Mouse (Mus musculus) heart, embryonic 16.5 days (tissue): Measurements from ENCODE around the gene Mrpl47. TPM values are rescaled to one million over a fixed set of nuclear protein-coding genes. Genes with fewer than 3 reads are reported as not detected.
"Not testable (repeated sequence)": the region's sequence is repeated elsewhere in the genome, so short reads cannot be mapped to it uniquely, and the experiment has no call there.

Experiments
- ATAC-seq: fragments of 200-750 bp; cut with Nextera tagmentation; replicated peaks from 2 replicates; pipeline ENCODE4 v1.8.0; 2017; ENCODE audit warnings: moderate number of reproducible peaks; ENCODE audit not compliant: insufficient read depth, low FRiP score; ENCODE audit errors: extremely low read depth
- H3K27ac ChIP-seq: fragments of 300-500 bp; sonication (generic); 2 replicates; pipeline ENCODE4 v1.5.1; 2014; ENCODE audit warnings: mild to moderate bottlenecking, low read length, control low read depth, moderate library complexity
- H3K27me3 ChIP-seq: fragments of 300-500 bp; sonication (generic); 2 replicates; pipeline ENCODE4 v1.6.1; 2014; ENCODE audit warnings: low read length, mixed read lengths; ENCODE audit not compliant: control insufficient read depth, insufficient read depth
- H3K36me3 ChIP-seq: fragments of 300-500 bp; sonication (generic); 2 replicates; pipeline ENCODE4 v1.6.1; 2014; ENCODE audit not compliant: control insufficient read depth, insufficient read depth
- H3K4me1 ChIP-seq: fragments of 300-500 bp; sonication (generic); 2 replicates; pipeline ENCODE4 v1.6.1; 2014; ENCODE audit warnings: low read length, mixed read lengths; ENCODE audit not compliant: control insufficient read depth, insufficient read depth
- H3K4me2 ChIP-seq: fragments of 300-500 bp; sonication (generic); 2 replicates; pipeline ENCODE4 v1.6.1; 2014; ENCODE audit warnings: low read depth, mild to moderate bottlenecking, control low read depth, low read length
- H3K4me3 ChIP-seq: fragments of 300-500 bp; sonication (generic); 2 replicates; pipeline ENCODE4 v1.5.1; 2014; ENCODE audit warnings: mild to moderate bottlenecking, control low read depth, low read length
- H3K9ac ChIP-seq: fragments of 300-500 bp; sonication (generic); 2 replicates; pipeline ENCODE4 v1.6.1; 2014; ENCODE audit warnings: low read length, control low read depth
- H3K9me3 ChIP-seq: fragments of 300-500 bp; sonication (generic); replicated peaks from 2 replicates; pipeline ENCODE4 v1.6.1; 2016; ENCODE audit warnings: low read length; ENCODE audit not compliant: control insufficient read depth
- WGBS: fragments of 180-500 bp; shearing (Covaris S2); extraction: QIAGEN DNeasy Blood & Tissue Kit; methylation state at CpG from one replicate; pipeline ENCODE4 v1.1.7; 2014; 5-methylcytosine and 5-hydroxymethylcytosine counted together
- polyA plus RNA-seq: library from polyadenylated mRNA; unstranded; fragments of >200 nt; fragmentation: Nextera tagmentation; extraction: Ambion mirVana; gene quantifications from 2 replicates; pipeline ENCODE4 v1.2.1, GENCODE M21; 2015

Mrpl47 gene
- polyA plus RNA-seq = 34.0 and 35.0 TPM in 2 replicates

- H3K4me2 ChIP-seq = peak within 1 kb of the TSS; percentile 89
- H3K36me3 ChIP-seq = peaks cover 11% of the 10 kb centered on the region
- H3K27me3 ChIP-seq = no peaks in the 10 kb centered on the region
- peak within 1 kb of the TSS; percentile 99 for H3K4me3 ChIP-seq
- H3K9ac ChIP-seq = peak within 1 kb of the TSS; percentile 94
- H3K27ac ChIP-seq = peak within 1 kb of the TSS; percentile 94
- peak; percentile 29 for ATAC-seq
- H3K9me3 ChIP-seq = no peaks in the 10 kb centered on the region
- peaks cover 25% of the 10 kb centered on the region for H3K4me1 ChIP-seq
- WGBS = under 1% methylated on average over 31 of the region's 31 CpGs
These were observed at the start of gene Mrpl47 for GRCm38 (mm10) chr3:32737172-32737655. Mrpl47 (minus strand) TSS chr3:32737605.

GRCm38 (mm10) chr3:32770781-32771180, 33.4 kb upstream of the Mrpl47 start:
- no peak for ATAC-seq
- H3K9ac ChIP-seq = no peak overlapping the region
- H3K4me2 ChIP-seq = no peak overlapping the region
- no peaks in the 10 kb centered on the region for H3K27me3 ChIP-seq
- 64% methylated on average over 2 of the region's 2 CpGs for WGBS
- H3K4me3 ChIP-seq = no peak overlapping the region
- H3K36me3 ChIP-seq = no peaks in the 10 kb centered on the region
- H3K9me3 ChIP-seq = no peaks in the 10 kb centered on the region
- no peaks in the 10 kb centered on the region for H3K4me1 ChIP-seq
- no peak overlapping the region for H3K27ac ChIP-seq

- no peak for ATAC-seq
- Histone ChIP-seq H3K36me3 (no peaks in the 10 kb centered on the region), H3K27me3 (no peaks in the 10 kb centered on the region), H3K4me2 (no peak overlapping the region), H3K4me3 (no peak overlapping the region), H3K9me3 (no peaks in the 10 kb centered on the region), H3K4me1 (no peaks in the 10 kb centered on the region), H3K9ac (no peak overlapping the region), H3K27ac (no peak overlapping the region)
- WGBS = 35% methylated on average over 7 of the region's 7 CpGs
These were observed 26.5 kb upstream of the Mrpl47 start for GRCm38 (mm10) chr3:32763902-32764301.

GRCm38 (mm10) chr3:32762962-32763361, 25.6 kb upstream of the Mrpl47 start:
- WGBS = 59% methylated on average over 8 of the region's 8 CpGs
- Histone ChIP-seq H3K27ac (no peak overlapping the region), H3K9me3 (no peaks in the 10 kb centered on the region), H3K36me3 (no peaks in the 10 kb centered on the region), H3K27me3 (no peaks in the 10 kb centered on the region), H3K9ac (no peak overlapping the region), H3K4me1 (no peaks in the 10 kb centered on the region), H3K4me2 (no peak overlapping the region), H3K4me3 (no peak overlapping the region)
- ATAC-seq = no peak

GRCm38 (mm10) chr3:32759212-32759611, 21.8 kb upstream of the Mrpl47 start:
- H3K4me3 ChIP-seq = no peak overlapping the region
- no peak overlapping the region for H3K4me2 ChIP-seq
- H3K27me3 ChIP-seq = no peaks in the 10 kb centered on the region
- H3K27ac ChIP-seq = no peak overlapping the region
- 71% methylated on average over 5 of the region's 5 CpGs for WGBS
- peaks cover 2% of the 10 kb centered on the region; the same call in 1 of the 2 replicates for H3K36me3 ChIP-seq
- H3K9ac ChIP-seq = no peak overlapping the region
- no peak for ATAC-seq
- H3K4me1 ChIP-seq = no peaks in the 10 kb centered on the region
- H3K9me3 ChIP-seq = no peaks in the 10 kb centered on the region

- no peaks in the 10 kb centered on the region for H3K27me3 ChIP-seq
- no peaks in the 10 kb centered on the region for H3K9me3 ChIP-seq
- H3K4me3 ChIP-seq = no peak overlapping the region
- H3K9ac ChIP-seq = no peak overlapping the region
- peak overlapping the region; percentile 62 for H3K27ac ChIP-seq
- no peak overlapping the region for H3K4me2 ChIP-seq
- 56% methylated on average over 3 of the region's 3 CpGs for WGBS
- peaks cover 36% of the 10 kb centered on the region for H3K36me3 ChIP-seq
- H3K4me1 ChIP-seq = peaks cover 7% of the 10 kb centered on the region
- no peak for ATAC-seq
These were observed 17.0 kb upstream of the Mrpl47 start for GRCm38 (mm10) chr3:32754384-32754915.

GRCm38 (mm10) chr3:32749820-32750579, 12.6 kb upstream of the Mrpl47 start:
- H3K27me3 ChIP-seq = no peaks in the 10 kb centered on the region
- 91% methylated on average over 4 of the region's 4 CpGs for WGBS
- H3K4me1 ChIP-seq = peaks cover 7% of the 10 kb centered on the region
- no peak overlapping the region for H3K9ac ChIP-seq
- no peak overlapping the region for H3K27ac ChIP-seq
- no peak overlapping the region for H3K4me2 ChIP-seq
- H3K36me3 ChIP-seq = peaks cover 60% of the 10 kb centered on the region
- H3K4me3 ChIP-seq = no peak overlapping the region
- ATAC-seq = no peak
- H3K9me3 ChIP-seq = peaks cover 4% of the 10 kb centered on the region; the same call in 1 of the 2 replicates

- Histone ChIP-seq H3K4me3 (no peak overlapping the region), H3K27ac (no peak overlapping the region), H3K4me2 (no peak overlapping the region), H3K27me3 (no peaks in the 10 kb centered on the region), H3K4me1 (no peaks in the 10 kb centered on the region), H3K36me3 (peaks cover 62% of the 10 kb centered on the region), H3K9me3 (peaks cover 4% of the 10 kb centered on the region; the same call in 1 of the 2 replicates), H3K9ac (no peak overlapping the region)
- 82% methylated on average over 9 of the region's 9 CpGs for WGBS
- ATAC-seq = no peak
These were observed 11.0 kb upstream of the Mrpl47 start for GRCm38 (mm10) chr3:32748384-32748783.

GRCm38 (mm10) chr3:32745426-32745825, 8.0 kb upstream of the Mrpl47 start:
- H3K4me2 ChIP-seq, H3K9me3 ChIP-seq, ATAC-seq, H3K27me3 ChIP-seq, H3K4me3 ChIP-seq, H3K27ac ChIP-seq, H3K9ac ChIP-seq, H3K4me1 ChIP-seq: not testable (repeated sequence)
- peaks cover 36% of the 10 kb centered on the region for H3K36me3 ChIP-seq
